Mouse (Mus musculus): ENCODE measurements around the gene Olfr1294. TPM values are rescaled to one million over a fixed set of nuclear protein-coding genes. Genes with fewer than 3 reads are reported as not detected.

The Olfr1294 gene
- not detected in 2 replicates for polyA plus RNA-seq (2012; rRNA removed)

- no peak for DNase-seq (ENCODE audit: low spot score)
Measured at GRCm38 (mm10) chr2:111540191-111540590, at the start of gene Olfr1294. TSS of gene Olfr1294 (minus strand) at chr2:111540291.

DNA sequence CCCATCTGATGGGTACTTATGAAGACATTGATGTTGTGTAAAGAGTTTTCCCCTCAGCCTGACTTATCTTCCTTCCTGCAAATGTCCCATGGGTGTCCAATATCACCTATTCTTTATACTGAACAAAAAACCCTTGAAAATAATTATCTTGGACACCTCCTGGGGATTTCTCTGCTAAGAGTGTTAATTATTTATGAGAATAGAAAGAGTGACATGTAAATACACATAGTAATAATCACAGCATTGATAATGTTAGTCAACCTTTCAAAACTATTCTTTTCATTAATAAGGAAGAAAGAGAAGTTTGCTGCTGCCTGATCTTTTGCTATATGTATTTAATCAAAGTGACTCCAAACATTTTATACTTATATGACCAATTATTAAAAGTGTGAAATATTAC lies 29.5 kb upstream of the Olfr1294 start, which contains the start of gene Olfr1295:
Olfr1295 (minus strand) TSS at position 101 of the 400 bp plus-strand sequence.
- no peak for DNase-seq (ENCODE audit: low spot score)

DNA sequence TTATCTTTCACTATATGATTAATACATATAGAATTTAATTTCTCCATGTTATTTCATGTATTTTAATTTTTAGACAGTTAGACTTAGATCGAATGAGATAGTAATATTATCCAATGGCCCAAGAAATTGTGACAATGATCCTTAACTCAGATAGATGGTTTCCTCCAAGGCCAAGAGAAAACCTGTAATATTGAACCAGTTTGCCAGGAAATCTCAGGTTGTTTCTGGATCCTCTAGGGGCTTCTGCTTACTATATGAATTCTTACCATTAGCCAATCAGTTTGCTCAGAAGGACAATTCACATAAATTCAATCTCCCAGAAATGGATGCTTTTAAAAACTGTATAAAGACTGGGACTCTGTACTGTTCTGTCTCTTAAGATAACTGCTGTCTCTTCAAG lies 15.2 kb downstream of the Olfr1294 start, which contains the start of gene Olfr1293-ps:
Olfr1293-ps (plus strand) TSS at position 301 of the 400 bp plus-strand sequence.
- DNase-seq (ENCODE audit: low spot score) = no peak

GRCm38 (mm10) chr2:111517451-111517850 lies 22.6 kb downstream of the Olfr1294 start:
- no peak for DNase-seq (ENCODE audit: low spot score)

DNA sequence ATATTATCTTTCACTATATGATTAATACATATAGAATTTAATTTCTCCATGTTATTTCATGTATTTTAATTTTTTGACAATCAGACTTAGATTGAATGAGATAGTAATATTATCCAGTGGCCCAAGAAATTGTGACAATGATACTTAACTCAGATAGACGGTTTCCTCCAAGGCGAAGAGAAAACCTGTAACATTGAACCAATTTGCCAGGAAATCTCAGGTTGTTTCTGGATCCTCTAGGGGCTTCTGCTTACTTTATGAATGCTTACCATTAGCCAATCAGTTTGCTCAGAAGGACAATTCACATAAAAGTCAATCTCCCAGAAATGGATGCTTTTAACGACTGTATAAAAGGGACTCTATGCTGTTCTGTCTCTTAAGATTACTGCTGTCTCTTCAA lies 43.2 kb downstream of the Olfr1294 start, which contains the start of gene Olfr1291-ps1:
Olfr1291-ps1 (plus strand) TSS at position 301 of the 400 bp plus-strand sequence.
- no peak for DNase-seq (ENCODE audit: low spot score)

DNA sequence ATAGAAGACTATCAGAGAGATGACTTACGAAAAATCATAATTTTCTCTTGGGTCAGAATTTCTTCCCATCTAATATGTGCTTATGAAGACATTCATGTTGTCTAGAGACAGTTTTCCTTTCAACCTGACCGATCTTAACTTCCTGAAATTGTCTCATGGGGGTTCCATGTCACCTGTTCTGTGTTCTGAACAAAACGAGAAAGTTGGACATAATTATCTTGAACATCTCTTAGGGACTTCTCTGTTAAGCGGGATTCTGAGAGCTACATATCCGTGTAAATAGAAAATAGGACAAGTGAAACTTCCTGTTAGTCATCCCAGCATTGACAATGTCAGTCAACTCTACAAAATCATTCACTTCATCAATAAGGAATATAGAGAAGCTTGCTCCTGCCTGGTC lies 46.4 kb downstream of the Olfr1294 start, which contains the start of gene Olfr1290:
Olfr1290 (minus strand) TSS at position 101 of the 400 bp plus-strand sequence.
- DNase-seq (ENCODE audit: low spot score) = no peak

Other genes with a start within 250 kb of the Olfr1294 start
- gene Olfr1279, start 239.7 kb downstream of the Olfr1294 start, polyA plus RNA-seq (2012; rRNA removed) = not detected in 2 replicates
- gene Olfr1280, start 226.3 kb downstream of the Olfr1294 start, polyA plus RNA-seq (2012; rRNA removed) = not detected in 2 replicates
- gene Olfr1281, start 213.8 kb downstream of the Olfr1294 start, polyA plus RNA-seq (2012; rRNA removed) = not detected in 2 replicates
- gene Olfr1282, start 204.2 kb downstream of the Olfr1294 start, polyA plus RNA-seq (2012; rRNA removed) = not detected in 2 replicates
- gene Olfr1283, start 173.5 kb downstream of the Olfr1294 start, polyA plus RNA-seq (2012; rRNA removed) = not detected in 2 replicates
- not detected in 2 replicates for gene Olfr1284, start 164.8 kb downstream of the Olfr1294 start, polyA plus RNA-seq (2012; rRNA removed)
- gene Olfr1286, start 117.2 kb downstream of the Olfr1294 start, polyA plus RNA-seq (2012; rRNA removed) = not detected in 2 replicates
- not detected in 2 replicates for gene Olfr1287, start 91.1 kb downstream of the Olfr1294 start, polyA plus RNA-seq (2012; rRNA removed)
- not detected in 2 replicates for gene Olfr1288, start 66.2 kb downstream of the Olfr1294 start, polyA plus RNA-seq (2012; rRNA removed)
- gene Olfr1289, start 59.5 kb downstream of the Olfr1294 start, polyA plus RNA-seq (2012; rRNA removed) = not detected in 2 replicates
- gene Olfr1290, start 46.5 kb downstream of the Olfr1294 start, polyA plus RNA-seq (2012; rRNA removed) = not detected in 2 replicates
- gene Olfr1291-ps1, start 43.1 kb downstream of the Olfr1294 start, polyA plus RNA-seq (2012; rRNA removed) = not detected in 2 replicates
- gene Olfr1293-ps, start 15.1 kb downstream of the Olfr1294 start, polyA plus RNA-seq (2012; rRNA removed) = not detected in 2 replicates
- not detected in 2 replicates for gene Olfr1295, start 29.4 kb upstream of the Olfr1294 start, polyA plus RNA-seq (2012; rRNA removed)
- gene Olfr1297, start 86.2 kb upstream of the Olfr1294 start, polyA plus RNA-seq (2012; rRNA removed) = not detected in 2 replicates
- not detected in 2 replicates for gene Olfr1298, start 108.9 kb upstream of the Olfr1294 start, polyA plus RNA-seq (2012; rRNA removed)
- not detected in 2 replicates for gene Olfr1299, start 121.1 kb upstream of the Olfr1294 start, polyA plus RNA-seq (2012; rRNA removed)
- not detected in 2 replicates for gene Olfr1301, start 210.7 kb upstream of the Olfr1294 start, polyA plus RNA-seq (2012; rRNA removed)
- not detected in 2 replicates for gene Olfr1302, start 237.1 kb upstream of the Olfr1294 start, polyA plus RNA-seq (2012; rRNA removed)

All from urinary bladder, adult 2 months (tissue).